Mouse (Mus musculus): ENCODE data around the gene Syndig1. TPM values are rescaled to one million over a fixed set of nuclear protein-coding genes. Genes with fewer than 3 reads are reported as not detected.

Gene Syndig1
- polyA plus RNA-seq, 1 experiment = not detected

- H3K27me3 ChIP-seq (replicated peaks) = peaks cover 37% of the 10 kb centered on the region
- TF ChIP-seq GATA1 (IDR thresholded peaks at IDR 0.05; ENCODE audit: borderline replicate concordance, low read length) (no peak), FLI1 (IDR thresholded peaks at IDR 0.05; ENCODE audit: low read length) (no peak)
- peaks cover 3% of the 10 kb centered on the region; the same call in 1 of the 2 replicates for H3K4me1 ChIP-seq
- H3K4me3 ChIP-seq (replicated peaks) = peak within 1 kb of the TSS; percentile 28
- H3K36me3 ChIP-seq (replicated peaks; ENCODE audit: low read length) = no peaks in the 10 kb centered on the region
- peaks cover 18% of the 10 kb centered on the region for H3K9me3 ChIP-seq
Observed at GRCm38 (mm10) chr2:149830536-149831458, 1.8 kb downstream of the Syndig1 start, which contains the start of gene C530025M09Rik. Gene C530025M09Rik (minus strand): TSS chr2:149831213.

GRCm38 (mm10) chr2:149831459-149832245 is 2.6 kb downstream of the Syndig1 start:
- no peak overlapping the region for H3K4me3 ChIP-seq (replicated peaks)

GRCm38 (mm10) chr2:149832301-149832700 is 3.3 kb downstream of the Syndig1 start:
- TF ChIP-seq GATA1 (IDR thresholded peaks at IDR 0.05; ENCODE audit: borderline replicate concordance, low read length) (no peak), FLI1 (IDR thresholded peaks at IDR 0.05; ENCODE audit: low read length) (no peak)
- Histone ChIP-seq H3K9me3 (peaks cover 18% of the 10 kb centered on the region), H3K36me3 (replicated peaks; ENCODE audit: low read length) (no peaks in the 10 kb centered on the region), H3K27me3 (replicated peaks) (peaks cover 37% of the 10 kb centered on the region), H3K4me1 (peaks cover 3% of the 10 kb centered on the region; the same call in 1 of the 2 replicates), H3K4me3 (replicated peaks) (no peak overlapping the region)

More at GRCm38 (mm10) chr2:149831459-149832245, 2.6 kb downstream of the Syndig1 start:
- peaks cover 3% of the 10 kb centered on the region; the same call in 1 of the 2 replicates for H3K4me1 ChIP-seq
- peaks cover 18% of the 10 kb centered on the region for H3K9me3 ChIP-seq
- TF ChIP-seq FLI1 (IDR thresholded peaks at IDR 0.05; ENCODE audit: low read length) = no peak
- no peak for TF ChIP-seq GATA1 (IDR thresholded peaks at IDR 0.05; ENCODE audit: borderline replicate concordance, low read length)
- H3K36me3 ChIP-seq (replicated peaks; ENCODE audit: low read length) = no peaks in the 10 kb centered on the region
- peaks cover 37% of the 10 kb centered on the region for H3K27me3 ChIP-seq (replicated peaks)

- TF ChIP-seq GATA1 (IDR thresholded peaks at IDR 0.05; ENCODE audit: borderline replicate concordance, low read length) (no peak), FLI1 (IDR thresholded peaks at IDR 0.05; ENCODE audit: low read length) (no peak)
- H3K9me3 ChIP-seq = peaks cover 11% of the 10 kb centered on the region
- peaks cover 25% of the 10 kb centered on the region for H3K27me3 ChIP-seq (replicated peaks)
- H3K4me1 ChIP-seq = peaks cover 3% of the 10 kb centered on the region; the same call in 1 of the 2 replicates
- no peaks in the 10 kb centered on the region for H3K36me3 ChIP-seq (replicated peaks; ENCODE audit: low read length)
- no peak overlapping the region for H3K4me3 ChIP-seq (replicated peaks)
Observed at GRCm38 (mm10) chr2:149835091-149835490, 6.1 kb downstream of the Syndig1 start.

- Histone ChIP-seq H3K4me1 (no peaks in the 10 kb centered on the region), H3K9me3 (no peaks in the 10 kb centered on the region; the same call in 1 of the 2 replicates), H3K27me3 (replicated peaks) (peaks cover 10% of the 10 kb centered on the region), H3K36me3 (replicated peaks; ENCODE audit: low read length) (no peaks in the 10 kb centered on the region), H3K4me3 (replicated peaks) (no peak overlapping the region)
- TF ChIP-seq FLI1 (IDR thresholded peaks at IDR 0.05; ENCODE audit: low read length) = no peak
- no peak for TF ChIP-seq GATA1 (IDR thresholded peaks at IDR 0.05; ENCODE audit: borderline replicate concordance, low read length)
Observed at GRCm38 (mm10) chr2:149836471-149837135, 7.6 kb downstream of the Syndig1 start.

- H3K4me1 ChIP-seq = no peaks in the 10 kb centered on the region
- H3K27me3 ChIP-seq (replicated peaks) = no peaks in the 10 kb centered on the region
- H3K4me3 ChIP-seq (replicated peaks) = no peak overlapping the region
- H3K9me3 ChIP-seq = no peaks in the 10 kb centered on the region; the same call in 1 of the 2 replicates
- TF ChIP-seq GATA1 (IDR thresholded peaks at IDR 0.05; ENCODE audit: borderline replicate concordance, low read length) (no peak), FLI1 (IDR thresholded peaks at IDR 0.05; ENCODE audit: low read length) (no peak)
- H3K36me3 ChIP-seq (replicated peaks; ENCODE audit: low read length) = no peaks in the 10 kb centered on the region
Observed at GRCm38 (mm10) chr2:149839666-149840065, 10.7 kb downstream of the Syndig1 start.

GRCm38 (mm10) chr2:149844575-149844974 is 15.6 kb downstream of the Syndig1 start:
- Histone ChIP-seq H3K36me3 (replicated peaks; ENCODE audit: low read length) (no peaks in the 10 kb centered on the region), H3K4me3 (replicated peaks) (no peak overlapping the region), H3K27me3 (replicated peaks) (no peaks in the 10 kb centered on the region), H3K4me1 (no peaks in the 10 kb centered on the region), H3K9me3 (no peaks in the 10 kb centered on the region; the same call in 1 of the 2 replicates)
- TF ChIP-seq FLI1 (IDR thresholded peaks at IDR 0.05; ENCODE audit: low read length) (no peak), GATA1 (IDR thresholded peaks at IDR 0.05; ENCODE audit: borderline replicate concordance, low read length) (no peak)

GRCm38 (mm10) chr2:149848778-149849177 is 19.8 kb downstream of the Syndig1 start:
- Histone ChIP-seq H3K36me3 (replicated peaks; ENCODE audit: low read length) (no peaks in the 10 kb centered on the region), H3K9me3 (no peaks in the 10 kb centered on the region; the same call in 1 of the 2 replicates), H3K4me1 (no peaks in the 10 kb centered on the region), H3K4me3 (replicated peaks) (no peak overlapping the region), H3K27me3 (replicated peaks) (no peaks in the 10 kb centered on the region)
- TF ChIP-seq FLI1 (IDR thresholded peaks at IDR 0.05; ENCODE audit: low read length) = no peak
- TF ChIP-seq GATA1 (IDR thresholded peaks at IDR 0.05; ENCODE audit: borderline replicate concordance, low read length) = no peak

GRCm38 (mm10) chr2:149861002-149861401 is 32.0 kb downstream of the Syndig1 start:
- H3K36me3 ChIP-seq (replicated peaks; ENCODE audit: low read length) = no peaks in the 10 kb centered on the region
- H3K4me1 ChIP-seq = no peaks in the 10 kb centered on the region
- H3K9me3 ChIP-seq = peaks cover 17% of the 10 kb centered on the region
- TF ChIP-seq GATA1 (IDR thresholded peaks at IDR 0.05; ENCODE audit: borderline replicate concordance, low read length) (no peak), FLI1 (IDR thresholded peaks at IDR 0.05; ENCODE audit: low read length) (no peak)
- H3K27me3 ChIP-seq (replicated peaks) = no peaks in the 10 kb centered on the region
- no peak overlapping the region for H3K4me3 ChIP-seq (replicated peaks)
